In genomic region chr8:93748720-93749119, GRCm38 (mm10) we compare ENCODE assay signal across 16 mouse cellular contexts.
A peak's percentile ranks its signal among the peaks of the same experiment; 100 is the strongest.
DNase-seq lines count a peak whose midpoint lies in the region; ATAC-seq and TF ChIP-seq lines count a peak whose summit lies in the region.
"Had no signal": no experiment of that assay in that cellular context is flagged by ENCODE, and none has a peak within 500 bp of the region (broad histone marks: within the 10 kb centered on the region; RNA-seq: fewer than 3 reads in every experiment).

No protein-coding gene starts in this region.

- 63% methylated on average over 1 of the region's 1 CpGs for WGBS in kidney, postnatal 0 days
- 55% methylated on average over 1 of the region's 1 CpGs for WGBS in kidney, embryonic 14.5 days
- 58% methylated on average over 1 of the region's 1 CpGs for WGBS in limb, embryonic 11.5 days
- 67% methylated on average over 1 of the region's 1 CpGs for WGBS in liver, embryonic 12.5 days (ENCODE audit: insufficient replicate concordance)

- DNase-seq in kidney, postnatal 0 days (ENCODE audit: low spot score), result peak; percentile 33
- peak; percentile 31 for DNase-seq in NIH3T3 (ENCODE audit: low read depth)
- DNase-seq in embryo, embryonic 10.5 days (ENCODE audit: low spot score), result peak; percentile 55
- DNase-seq in limb, embryonic 11.5 days (ENCODE audit: low spot score), result peak; percentile 62
- no peak for DNase-seq in urinary bladder, adult 18-20 months (ENCODE audit: low spot score in 2 of 2)
- DNase-seq: cerebellum, adult 11-12 months; kidney, adult 11 months; layer of hippocampus, postnatal 36 days; lung, postnatal 4 days had no signal

- no peak for TF ChIP-seq CTCF in kidney, postnatal 0 days (IDR thresholded peaks at IDR 0.05; ENCODE audit: low read depth)

- H3K4me3 ChIP-seq in kidney, postnatal 0 days (replicated peaks; ENCODE audit: low read depth, low read length), result no peak overlapping the region
- H3K4me3 ChIP-seq in kidney, embryonic 14.5 days (ENCODE audit: low read length), result no peak overlapping the region
- no peak overlapping the region for H3K4me3 ChIP-seq in limb, embryonic 11.5 days (ENCODE audit: low read depth, low read length)
- no peak overlapping the region for H3K4me3 ChIP-seq in liver, embryonic 12.5 days
- H3K4me3 ChIP-seq: erythroblast, embryonic 14.5 days; forebrain, embryonic 15.5 days; hindbrain, embryonic 13.5 days; limb, embryonic 12.5 days; midbrain, embryonic 13.5 days had no signal

- no peak overlapping the region for H3K9ac ChIP-seq in kidney, postnatal 0 days (ENCODE audit: low read depth, low read length)
- no peak overlapping the region for H3K9ac ChIP-seq in kidney, embryonic 14.5 days (ENCODE audit: low read depth, low read length)
- H3K9ac ChIP-seq in limb, embryonic 11.5 days (ENCODE audit: low read length), result no peak overlapping the region
- no peak overlapping the region for H3K9ac ChIP-seq in liver, embryonic 12.5 days
- H3K9ac ChIP-seq: forebrain, embryonic 15.5 days; hindbrain, embryonic 13.5 days; limb, embryonic 12.5 days; midbrain, embryonic 13.5 days had no signal

- H3K36me3 ChIP-seq in kidney, postnatal 0 days (ENCODE audit: insufficient read depth, low read length), result no peaks in the 10 kb centered on the region
- no peaks in the 10 kb centered on the region for H3K36me3 ChIP-seq in kidney, embryonic 14.5 days (ENCODE audit: control insufficient read depth, insufficient read depth, low read length)
- H3K36me3 ChIP-seq in limb, embryonic 11.5 days (ENCODE audit: control insufficient read depth, insufficient read depth, low read length), result no peaks in the 10 kb centered on the region
- H3K36me3 ChIP-seq in liver, embryonic 12.5 days, result no peaks in the 10 kb centered on the region
- H3K36me3 ChIP-seq: forebrain, embryonic 15.5 days; hindbrain, embryonic 13.5 days; limb, embryonic 12.5 days; midbrain, embryonic 13.5 days had no signal

- no peaks in the 10 kb centered on the region for H3K4me1 ChIP-seq in kidney, postnatal 0 days (replicated peaks; ENCODE audit: insufficient read depth, low read length)
- H3K4me1 ChIP-seq in kidney, embryonic 14.5 days (ENCODE audit: control insufficient read depth, insufficient read depth, low read length), result no peaks in the 10 kb centered on the region
- H3K4me1 ChIP-seq in limb, embryonic 11.5 days (ENCODE audit: control insufficient read depth, insufficient read depth, low read length), result no peaks in the 10 kb centered on the region
- H3K4me1 ChIP-seq in liver, embryonic 12.5 days, result no peaks in the 10 kb centered on the region
- H3K4me1 ChIP-seq: forebrain, embryonic 15.5 days; limb, embryonic 12.5 days; midbrain, embryonic 13.5 days had no signal

- H3K27ac ChIP-seq in kidney, postnatal 0 days, result no peak overlapping the region
- H3K27ac ChIP-seq in kidney, embryonic 14.5 days (ENCODE audit: low read depth, low read length), result no peak overlapping the region
- H3K27ac ChIP-seq in limb, embryonic 11.5 days (replicated peaks; ENCODE audit: low read depth, low read length), result no peak overlapping the region
- no peak overlapping the region for H3K27ac ChIP-seq in liver, embryonic 12.5 days
- H3K27ac ChIP-seq: forebrain, embryonic 15.5 days; hindbrain, embryonic 13.5 days; limb, embryonic 12.5 days; midbrain, embryonic 13.5 days had no signal

- H3K4me2 ChIP-seq in kidney, postnatal 0 days (ENCODE audit: low read length), result no peak overlapping the region
- H3K4me2 ChIP-seq in kidney, embryonic 14.5 days (replicated peaks; ENCODE audit: low read depth, low read length), result no peak overlapping the region
- no peak overlapping the region for H3K4me2 ChIP-seq in limb, embryonic 11.5 days (ENCODE audit: low read depth, severe bottlenecking)
- no peak overlapping the region for H3K4me2 ChIP-seq in liver, embryonic 12.5 days
- H3K4me2 ChIP-seq: forebrain, embryonic 15.5 days; hindbrain, embryonic 13.5 days; limb, embryonic 12.5 days; midbrain, embryonic 13.5 days had no signal

- no peaks in the 10 kb centered on the region for H3K9me3 ChIP-seq in kidney, postnatal 0 days (replicated peaks; ENCODE audit: low read length)
- no peaks in the 10 kb centered on the region for H3K9me3 ChIP-seq in kidney, embryonic 14.5 days (ENCODE audit: control insufficient read depth, low read length)
- no peaks in the 10 kb centered on the region for H3K9me3 ChIP-seq in limb, embryonic 11.5 days (ENCODE audit: control insufficient read depth, low read length)
- no peaks in the 10 kb centered on the region for H3K9me3 ChIP-seq in liver, embryonic 12.5 days (replicated peaks)
- H3K9me3 ChIP-seq: forebrain, embryonic 15.5 days; hindbrain, embryonic 13.5 days; limb, embryonic 12.5 days; midbrain, embryonic 13.5 days had no signal

- no peaks in the 10 kb centered on the region for H3K27me3 ChIP-seq in kidney, postnatal 0 days (ENCODE audit: insufficient read depth, low read length)
- H3K27me3 ChIP-seq in kidney, embryonic 14.5 days (ENCODE audit: control insufficient read depth, insufficient read depth, low read length), result no peaks in the 10 kb centered on the region
- H3K27me3 ChIP-seq in limb, embryonic 11.5 days (ENCODE audit: control insufficient read depth, insufficient read depth, low read length), result no peaks in the 10 kb centered on the region
- no peaks in the 10 kb centered on the region for H3K27me3 ChIP-seq in liver, embryonic 12.5 days (replicated peaks)
- H3K27me3 ChIP-seq: forebrain, embryonic 15.5 days; hindbrain, embryonic 13.5 days; limb, embryonic 12.5 days; midbrain, embryonic 13.5 days had no signal

- no peak for ATAC-seq in kidney, postnatal 0 days (replicated peaks; ENCODE audit: low FRiP score, low read depth)
- no peak for ATAC-seq in kidney, embryonic 14.5 days (ENCODE audit: low FRiP score, low TSS enrichment)
- ATAC-seq in limb, embryonic 11.5 days (ENCODE audit: insufficient number of reproducible peaks, low FRiP score, low TSS enrichment, low read depth), result no peak
- no peak for ATAC-seq in liver, embryonic 12.5 days
- ATAC-seq: forebrain, embryonic 15.5 days; midbrain, embryonic 13.5 days had no signal

Comparison
In these comparisons a context has a peak if more than half of its experiments do, and no peak if none do; other contexts are left out.
1. DNase-seq: peak in kidney, postnatal 0 days (single experiment), NIH3T3 (single experiment), embryo, embryonic 10.5 days (single experiment) and limb, embryonic 11.5 days (single experiment); none in urinary bladder, adult 18-20 months (0 of 2).